Mouse (Mus musculus): Measurements from ENCODE around the gene Slc15a1. TPM values are rescaled to one million over a fixed set of nuclear protein-coding genes. Genes with fewer than 3 reads are reported as not detected.

Gene Slc15a1
- polyA plus RNA-seq, 1 experiment from 2014 or later = not detected

DNA sequence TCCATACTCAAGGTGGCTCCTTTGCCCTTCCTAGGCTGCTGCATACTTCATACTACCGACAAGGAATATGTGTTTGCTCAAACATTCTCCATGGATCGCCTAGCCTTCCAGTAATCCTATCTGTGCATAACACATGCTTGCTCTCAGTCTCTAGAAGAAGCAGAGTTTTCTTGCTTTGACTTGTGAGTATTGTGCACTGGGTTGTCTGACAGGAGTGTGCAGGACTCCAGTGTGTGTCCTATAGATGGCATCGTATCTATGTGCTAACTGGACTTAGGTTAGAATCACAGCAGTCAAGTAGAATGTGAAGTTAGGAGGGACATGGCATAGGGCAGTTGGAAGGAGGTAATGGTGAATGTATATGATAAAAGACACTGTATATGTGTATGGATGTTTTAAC, 26.0 kb downstream of the Slc15a1 start:
- Histone ChIP-seq H3K4me3 (ENCODE audit: low read depth, low read length) (no peak overlapping the region), H3K4me2 (no peak overlapping the region), H3K9me3 (ENCODE audit: control insufficient read depth, low read length) (no peaks in the 10 kb centered on the region), H3K27ac (ENCODE audit: low read depth, low read length) (no peak overlapping the region), H3K36me3 (ENCODE audit: control insufficient read depth, insufficient read depth, low read length) (no peaks in the 10 kb centered on the region), H3K9ac (ENCODE audit: low read length) (no peak overlapping the region), H3K4me1 (ENCODE audit: control insufficient read depth, insufficient read depth, low read length) (no peaks in the 10 kb centered on the region), H3K27me3 (ENCODE audit: control insufficient read depth, insufficient read depth, low read length) (no peaks in the 10 kb centered on the region)
- ATAC-seq (ENCODE audit: low FRiP score) (no peak), DNase-seq (ENCODE audit: low spot score, missing footprints) (peak; percentile 66)
- WGBS = 89% methylated on average over 3 of the region's 3 CpGs

DNA sequence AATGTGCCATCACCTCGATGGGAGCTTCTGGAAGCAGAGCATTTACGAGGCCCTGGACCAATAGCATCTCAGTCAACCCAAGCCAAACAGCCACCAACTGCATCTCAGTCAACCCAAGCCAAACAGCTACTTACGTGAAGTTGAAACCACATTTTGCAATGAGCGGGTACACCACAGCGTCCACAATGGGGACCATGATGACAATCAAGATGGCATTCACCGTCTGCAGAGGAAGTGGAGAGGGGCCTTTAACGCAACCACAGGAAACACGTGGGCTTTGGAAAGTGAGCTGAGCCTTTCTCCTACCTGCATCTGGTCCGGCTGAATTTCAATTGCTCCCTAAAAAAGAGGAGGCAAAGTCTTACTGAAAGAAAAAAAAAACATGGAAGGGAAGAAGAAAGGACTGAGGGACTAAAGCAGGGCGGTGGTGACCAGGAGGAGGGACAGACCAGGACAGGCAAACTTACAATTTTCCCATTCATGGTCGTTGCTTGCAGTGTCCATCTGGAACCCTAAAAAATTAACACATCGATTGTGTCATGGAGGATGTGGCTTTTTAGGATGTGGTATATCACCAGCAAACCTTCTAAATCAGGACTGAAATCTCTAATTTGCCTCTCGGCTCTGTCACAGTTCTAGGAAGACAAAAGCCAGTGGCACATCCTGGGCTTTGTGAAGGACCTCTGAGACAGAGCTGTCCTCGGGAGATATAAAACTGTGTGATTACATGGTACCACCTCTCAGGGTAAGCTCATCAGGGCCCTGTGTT, 26.9 kb downstream of the Slc15a1 start:
- no peak overlapping the region for H3K9ac ChIP-seq (ENCODE audit: low read length)
- H3K4me3 ChIP-seq (ENCODE audit: low read depth, low read length) = no peak overlapping the region
- no peak for ATAC-seq (ENCODE audit: low FRiP score)
- no peaks in the 10 kb centered on the region for H3K36me3 ChIP-seq (ENCODE audit: control insufficient read depth, insufficient read depth, low read length)
- no peak for DNase-seq (ENCODE audit: low spot score, missing footprints)
- no peaks in the 10 kb centered on the region for H3K4me1 ChIP-seq (ENCODE audit: control insufficient read depth, insufficient read depth, low read length)
- no peak overlapping the region for H3K4me2 ChIP-seq
- WGBS = 88% methylated on average over 14 of the region's 14 CpGs
- H3K27ac ChIP-seq (ENCODE audit: low read depth, low read length) = no peak overlapping the region
- no peaks in the 10 kb centered on the region for H3K9me3 ChIP-seq (ENCODE audit: control insufficient read depth, low read length)
- no peaks in the 10 kb centered on the region for H3K27me3 ChIP-seq (ENCODE audit: control insufficient read depth, insufficient read depth, low read length)

DNA sequence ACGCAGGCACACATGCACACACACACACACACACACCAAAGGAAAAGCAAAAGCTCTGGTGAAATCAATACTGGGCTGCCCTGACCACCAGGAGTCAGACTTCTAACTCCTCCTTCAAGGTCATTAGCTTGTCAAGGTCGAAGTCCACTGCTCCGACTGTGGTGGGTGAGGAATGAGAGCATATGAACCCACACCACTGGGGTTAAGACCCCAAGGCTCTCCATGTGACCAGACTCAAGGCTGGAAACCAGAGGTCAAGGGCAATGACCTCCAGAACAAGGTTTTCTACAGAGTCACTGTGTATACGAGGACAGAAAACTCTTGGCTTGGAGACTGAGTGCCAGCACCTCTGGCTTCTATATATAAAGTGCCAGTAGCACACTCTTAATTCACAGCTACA, 31.2 kb downstream of the Slc15a1 start:
- Histone ChIP-seq H3K36me3 (ENCODE audit: control insufficient read depth, insufficient read depth, low read length) (no peaks in the 10 kb centered on the region), H3K4me1 (ENCODE audit: control insufficient read depth, insufficient read depth, low read length) (no peaks in the 10 kb centered on the region), H3K9ac (ENCODE audit: low read length) (no peak overlapping the region), H3K4me2 (no peak overlapping the region), H3K9me3 (ENCODE audit: control insufficient read depth, low read length) (no peaks in the 10 kb centered on the region), H3K27ac (ENCODE audit: low read depth, low read length) (no peak overlapping the region), H3K27me3 (ENCODE audit: control insufficient read depth, insufficient read depth, low read length) (no peaks in the 10 kb centered on the region), H3K4me3 (ENCODE audit: low read depth, low read length) (no peak overlapping the region)
- ATAC-seq (ENCODE audit: low FRiP score) (no peak), DNase-seq (ENCODE audit: low spot score, missing footprints) (no peak)
- WGBS = 84% methylated on average over 4 of the region's 4 CpGs

DNA sequence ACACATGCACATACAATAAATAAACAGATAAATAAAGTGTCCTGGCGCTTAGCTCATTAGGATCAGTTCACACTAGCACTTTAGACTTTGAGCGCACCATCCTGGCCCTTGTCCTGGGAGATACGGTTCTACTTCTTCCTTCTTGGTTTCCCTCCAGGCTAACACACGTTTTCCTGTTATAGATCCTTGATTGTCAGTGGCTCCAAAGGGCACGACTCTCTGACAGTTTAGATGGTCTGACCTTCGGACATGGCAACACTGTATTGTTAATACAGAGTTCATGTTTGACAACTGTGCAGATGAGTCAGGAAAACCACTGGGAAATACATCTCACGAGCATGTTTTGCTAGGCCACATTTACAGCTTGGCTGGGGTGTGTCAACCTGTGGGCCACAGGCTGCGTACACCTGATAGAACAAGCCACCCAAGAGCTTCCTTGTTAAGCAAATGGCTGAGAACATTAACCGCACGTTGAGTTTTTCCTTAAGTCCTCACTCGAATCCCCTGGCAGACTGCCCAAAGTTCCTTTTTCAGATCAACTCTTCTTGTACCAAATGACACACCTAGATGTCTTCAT, 33.4 kb downstream of the Slc15a1 start:
- ATAC-seq (ENCODE audit: low FRiP score) (no peak), DNase-seq (ENCODE audit: low spot score, missing footprints) (peak; percentile 67)
- no peak overlapping the region for H3K4me3 ChIP-seq (ENCODE audit: low read depth, low read length)
- no peaks in the 10 kb centered on the region for H3K9me3 ChIP-seq (ENCODE audit: control insufficient read depth, low read length)
- no peaks in the 10 kb centered on the region for H3K36me3 ChIP-seq (ENCODE audit: control insufficient read depth, insufficient read depth, low read length)
- no peaks in the 10 kb centered on the region for H3K4me1 ChIP-seq (ENCODE audit: control insufficient read depth, insufficient read depth, low read length)
- H3K27ac ChIP-seq (ENCODE audit: low read depth, low read length) = no peak overlapping the region
- 85% methylated on average over 11 of the region's 11 CpGs for WGBS
- H3K9ac ChIP-seq (ENCODE audit: low read length) = no peak overlapping the region
- H3K4me2 ChIP-seq = no peak overlapping the region
- no peaks in the 10 kb centered on the region for H3K27me3 ChIP-seq (ENCODE audit: control insufficient read depth, insufficient read depth, low read length)

DNA sequence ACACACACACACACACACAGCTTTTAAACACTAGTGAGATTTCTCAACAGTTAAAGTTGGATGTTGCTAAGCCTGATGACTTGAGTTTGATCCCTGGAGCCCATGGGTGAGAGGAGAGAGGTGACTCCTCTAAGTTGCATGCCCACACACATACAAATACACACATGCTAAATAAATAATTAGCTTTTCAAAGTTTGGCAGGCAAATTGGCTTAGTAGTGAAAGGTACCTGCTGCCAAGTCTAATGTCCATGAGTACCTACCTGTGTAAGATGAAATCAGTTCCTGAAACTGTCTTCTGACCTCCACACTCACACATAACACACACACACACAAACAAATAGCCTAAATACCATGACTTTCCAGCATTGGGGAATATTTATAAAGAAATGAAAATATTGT, 35.5 kb downstream of the Slc15a1 start:
- H3K36me3 ChIP-seq (ENCODE audit: control insufficient read depth, insufficient read depth, low read length) = no peaks in the 10 kb centered on the region
- H3K4me2 ChIP-seq = no peak overlapping the region
- DNase-seq (ENCODE audit: low spot score, missing footprints) (no peak), ATAC-seq (ENCODE audit: low FRiP score) (no peak)
- no peak overlapping the region for H3K9ac ChIP-seq (ENCODE audit: low read length)
- no peaks in the 10 kb centered on the region for H3K4me1 ChIP-seq (ENCODE audit: control insufficient read depth, insufficient read depth, low read length)
- H3K9me3 ChIP-seq (ENCODE audit: control insufficient read depth, low read length) = no peaks in the 10 kb centered on the region
- H3K27ac ChIP-seq (ENCODE audit: low read depth, low read length) = no peak overlapping the region
- H3K27me3 ChIP-seq (ENCODE audit: control insufficient read depth, insufficient read depth, low read length) = no peaks in the 10 kb centered on the region
- H3K4me3 ChIP-seq (ENCODE audit: low read depth, low read length) = no peak overlapping the region

DNA sequence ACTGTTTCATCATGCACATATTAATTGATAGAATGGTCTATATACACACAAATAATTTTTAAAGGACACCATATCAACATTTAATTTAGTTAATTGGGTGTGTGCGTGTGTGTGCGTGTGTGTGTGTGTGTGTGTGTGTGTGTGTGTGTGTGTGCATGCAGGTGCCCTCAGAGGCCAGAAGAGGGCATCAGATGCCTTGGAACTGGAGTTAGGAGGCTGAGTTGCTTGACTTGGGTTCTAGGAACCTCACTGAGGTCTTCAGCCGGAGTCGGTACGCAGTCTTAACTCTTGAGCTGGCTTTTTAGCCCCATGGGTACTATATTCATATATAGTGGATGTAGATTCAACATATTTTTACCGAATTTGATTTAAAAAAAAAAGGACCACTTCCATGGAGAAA, 37.4 kb downstream of the Slc15a1 start:
- H3K36me3 ChIP-seq (ENCODE audit: control insufficient read depth, insufficient read depth, low read length) = no peaks in the 10 kb centered on the region
- no peak overlapping the region for H3K27ac ChIP-seq (ENCODE audit: low read depth, low read length)
- WGBS = 93% methylated on average over 6 of the region's 6 CpGs
- H3K4me1 ChIP-seq (ENCODE audit: control insufficient read depth, insufficient read depth, low read length) = no peaks in the 10 kb centered on the region
- DNase-seq (ENCODE audit: low spot score, missing footprints) = no peak
- H3K4me2 ChIP-seq = no peak overlapping the region
- no peaks in the 10 kb centered on the region for H3K9me3 ChIP-seq (ENCODE audit: control insufficient read depth, low read length)
- H3K4me3 ChIP-seq (ENCODE audit: low read depth, low read length) = no peak overlapping the region
- no peak for ATAC-seq (ENCODE audit: low FRiP score)
- H3K27me3 ChIP-seq (ENCODE audit: control insufficient read depth, insufficient read depth, low read length) = no peaks in the 10 kb centered on the region
- H3K9ac ChIP-seq (ENCODE audit: low read length) = no peak overlapping the region

DNA sequence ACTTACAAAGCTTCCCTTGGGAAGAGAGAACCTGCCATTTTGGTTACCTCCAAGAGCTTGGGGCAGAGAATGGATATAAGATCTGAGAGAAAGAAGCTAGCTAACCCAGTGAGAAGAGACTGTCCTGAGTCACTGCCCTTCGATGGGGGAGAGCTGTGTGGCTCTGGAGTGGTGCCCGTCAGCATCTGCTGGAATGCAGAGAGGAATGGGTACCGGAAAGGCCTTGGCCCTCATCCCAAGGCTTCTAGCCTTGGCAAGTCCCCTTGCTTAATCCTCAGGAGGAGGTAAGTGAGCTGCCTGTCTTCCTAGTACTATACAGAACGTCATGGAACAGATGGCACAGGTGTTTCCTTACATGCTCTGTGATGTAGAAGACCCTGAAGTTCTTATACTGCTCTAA, 38.6 kb downstream of the Slc15a1 start:
- Histone ChIP-seq H3K9ac (ENCODE audit: low read length) (no peak overlapping the region), H3K4me1 (ENCODE audit: control insufficient read depth, insufficient read depth, low read length) (no peaks in the 10 kb centered on the region), H3K27me3 (ENCODE audit: control insufficient read depth, insufficient read depth, low read length) (no peaks in the 10 kb centered on the region), H3K36me3 (ENCODE audit: control insufficient read depth, insufficient read depth, low read length) (no peaks in the 10 kb centered on the region), H3K4me2 (no peak overlapping the region), H3K4me3 (ENCODE audit: low read depth, low read length) (no peak overlapping the region), H3K27ac (ENCODE audit: low read depth, low read length) (no peak overlapping the region), H3K9me3 (ENCODE audit: control insufficient read depth, low read length) (no peaks in the 10 kb centered on the region)
- ATAC-seq (ENCODE audit: low FRiP score) (no peak), DNase-seq (ENCODE audit: low spot score, missing footprints) (no peak)
- WGBS = 94% methylated on average over 4 of the region's 4 CpGs

DNA sequence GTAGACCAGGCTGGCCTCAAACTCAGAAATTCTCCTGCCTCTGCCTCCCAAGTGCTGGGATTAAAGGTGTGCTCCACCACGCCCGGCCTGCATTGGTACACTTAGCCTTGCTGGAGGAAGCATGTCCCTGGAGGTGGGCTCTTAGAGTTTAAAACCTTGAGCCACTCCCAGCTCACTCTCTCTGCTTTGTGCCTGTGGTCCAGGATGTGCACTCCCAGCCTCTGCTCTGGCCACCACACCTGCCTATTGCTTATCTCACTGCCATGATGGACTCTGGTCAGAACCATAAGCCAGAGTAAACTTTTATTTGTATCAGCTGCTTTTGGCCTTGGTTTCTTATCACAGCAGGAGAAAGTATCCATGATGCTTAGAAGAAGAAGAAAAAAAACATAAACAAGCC, 40.7 kb downstream of the Slc15a1 start:
- H3K36me3 ChIP-seq (ENCODE audit: control insufficient read depth, insufficient read depth, low read length) = no peaks in the 10 kb centered on the region
- no peak overlapping the region for H3K4me3 ChIP-seq (ENCODE audit: low read depth, low read length)
- no peaks in the 10 kb centered on the region for H3K27me3 ChIP-seq (ENCODE audit: control insufficient read depth, insufficient read depth, low read length)
- no peaks in the 10 kb centered on the region for H3K4me1 ChIP-seq (ENCODE audit: control insufficient read depth, insufficient read depth, low read length)
- DNase-seq (ENCODE audit: low spot score, missing footprints) = no peak
- H3K9ac ChIP-seq (ENCODE audit: low read length) = no peak overlapping the region
- no peak for ATAC-seq (ENCODE audit: low FRiP score)
- H3K27ac ChIP-seq (ENCODE audit: low read depth, low read length) = no peak overlapping the region
- 97% methylated on average over 2 of the region's 2 CpGs for WGBS
- H3K4me2 ChIP-seq = no peak overlapping the region
- no peaks in the 10 kb centered on the region for H3K9me3 ChIP-seq (ENCODE audit: control insufficient read depth, low read length)

DNA sequence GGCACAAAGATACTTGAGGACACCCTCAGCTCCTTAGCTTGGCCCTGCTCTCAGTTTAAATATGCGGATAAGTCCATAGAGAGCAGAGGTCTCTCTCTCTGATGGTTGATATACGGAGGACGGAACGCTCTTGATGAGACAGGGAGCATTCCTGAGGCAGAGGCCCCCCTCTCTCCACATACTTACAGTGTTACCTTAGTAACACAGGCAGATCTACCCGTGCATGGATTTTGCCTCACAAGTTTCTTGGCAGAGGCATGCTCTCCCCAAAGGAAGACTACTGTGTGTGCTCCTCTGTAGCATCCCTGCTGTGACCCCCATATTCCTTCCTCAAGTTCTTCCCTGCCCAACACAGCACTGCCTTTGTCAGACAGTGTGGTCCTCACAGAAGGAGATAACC, 42.3 kb downstream of the Slc15a1 start:
- Histone ChIP-seq H3K27me3 (ENCODE audit: control insufficient read depth, insufficient read depth, low read length) (no peaks in the 10 kb centered on the region), H3K27ac (ENCODE audit: low read depth, low read length) (no peak overlapping the region)

More for the DNA sequence above, 42.3 kb downstream of the Slc15a1 start:
- no peaks in the 10 kb centered on the region for H3K9me3 ChIP-seq (ENCODE audit: control insufficient read depth, low read length)
- no peak overlapping the region for H3K4me3 ChIP-seq (ENCODE audit: low read depth, low read length)
- H3K36me3 ChIP-seq (ENCODE audit: control insufficient read depth, insufficient read depth, low read length) = no peaks in the 10 kb centered on the region
- 37% methylated on average over 5 of the region's 5 CpGs for WGBS
- H3K4me2 ChIP-seq = no peak overlapping the region
- ATAC-seq (ENCODE audit: low FRiP score) (peak; percentile 52; the same call in 1 of the 2 replicates), DNase-seq (ENCODE audit: low spot score, missing footprints) (no peak)
- no peak overlapping the region for H3K9ac ChIP-seq (ENCODE audit: low read length)
- H3K4me1 ChIP-seq (ENCODE audit: control insufficient read depth, insufficient read depth, low read length) = no peaks in the 10 kb centered on the region

All from midbrain, embryonic 11.5 days (tissue).